Mouse (Mus musculus): ENCODE measurements around the gene Gm7173.

The Gm7173 gene

DNA sequence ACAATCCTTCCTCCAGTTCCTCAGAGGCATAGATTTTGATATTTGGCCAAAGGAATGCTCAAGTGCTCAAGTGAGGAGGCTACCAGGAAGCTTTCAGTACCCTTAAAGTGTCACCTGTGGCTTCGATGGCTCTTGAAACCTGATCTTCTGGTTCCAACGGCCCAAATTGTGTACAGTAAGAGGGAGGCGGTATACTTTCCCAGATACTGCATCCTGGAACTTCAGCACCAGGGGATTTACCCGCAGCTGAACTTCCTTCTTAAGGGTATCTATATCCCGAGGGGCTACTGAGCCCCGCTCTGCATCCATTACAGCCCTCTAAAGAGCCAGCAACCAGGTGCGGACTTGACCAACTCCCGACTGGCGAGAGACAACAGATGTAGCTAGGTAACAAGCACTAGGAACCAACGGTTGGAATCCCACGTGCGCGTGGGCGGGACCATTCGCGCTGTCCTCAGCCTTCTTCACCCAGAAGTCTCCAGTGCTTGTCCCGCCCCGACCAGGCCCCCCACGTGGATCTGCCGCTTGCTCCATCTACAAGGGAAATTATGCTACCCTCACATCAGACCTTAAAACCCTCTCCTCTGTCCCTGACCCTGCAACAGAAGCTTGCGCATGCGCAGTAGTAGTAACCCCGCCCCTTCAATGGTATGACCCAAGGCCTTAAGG, at the start of gene Gm7173:
Gene Gm7173 (minus strand): TSS at position 309 of the 669 bp plus-strand sequence.
- DNase-seq (ENCODE audit: low read depth, low spot score), result no peak

- no peak for DNase-seq (ENCODE audit: low read depth, low spot score)
Observed at GRCm38 (mm10) chrX:79517646-79518016, 546 bp upstream of the Gm7173 start.

GRCm38 (mm10) chrX:79316790-79317189, 200.3 kb downstream of the Gm7173 start:
- no peak for DNase-seq (ENCODE audit: low read depth, low spot score)

Data from retina, adult 2 months (tissue).